In the genomic region with DNA sequence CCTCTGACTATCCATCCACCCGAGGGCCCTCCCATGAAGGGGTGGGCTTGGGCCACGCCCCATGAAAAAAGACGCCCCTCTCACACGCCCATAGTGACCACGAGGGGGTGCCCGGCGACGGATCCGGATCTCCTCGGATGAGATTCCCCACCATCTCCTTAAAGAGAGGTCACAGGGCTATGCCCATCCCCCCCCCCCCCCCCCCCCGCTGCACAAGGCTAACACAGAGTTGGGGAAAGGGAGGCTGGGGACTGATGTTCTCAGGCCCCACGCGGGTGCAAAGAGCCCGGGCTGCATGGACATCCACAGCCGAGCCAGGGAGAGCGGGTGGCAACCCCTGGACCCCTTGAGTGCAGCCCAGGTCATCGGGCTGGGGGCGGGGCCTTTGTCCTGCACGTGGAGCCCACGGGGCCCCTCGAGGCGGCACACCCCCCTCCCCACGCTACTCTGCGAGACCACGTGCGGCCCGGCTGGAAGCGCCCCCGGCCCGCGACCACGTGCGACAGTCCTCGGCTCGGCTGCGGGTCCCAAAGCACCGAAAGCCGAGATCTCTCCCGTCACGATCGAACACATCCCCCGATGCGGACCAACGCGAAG, we compare ENCODE assay signal across 8 mouse cellular contexts. TPM values are rescaled to one million over a fixed set of nuclear protein-coding genes. Genes with fewer than 3 reads are reported as not detected.
DNase-seq lines count a peak whose midpoint lies in the region; ATAC-seq lines count a peak whose summit lies in the region.

No protein-coding gene starts in this region.

- no peaks in the 10 kb centered on the region for H3K27me3 ChIP-seq in intestine, embryonic 16.5 days (replicated peaks; ENCODE audit: control insufficient read depth, insufficient read depth, low read length)
- no peaks in the 10 kb centered on the region for H3K27me3 ChIP-seq in limb, embryonic 13.5 days
- H3K27me3 ChIP-seq in midbrain, embryonic 15.5 days (replicated peaks), result no peaks in the 10 kb centered on the region
- no peaks in the 10 kb centered on the region for H3K27me3 ChIP-seq in splenic B cell, adult 2 months (ENCODE audit: control insufficient read depth, insufficient read depth, low read length, poor library complexity, severe bottlenecking)

- DNase-seq in spleen, adult 18-20 months, result peak; percentile 54 to 59
- DNase-seq in spleen, adult 12 weeks (ENCODE audit: low spot score), result no peak
- peak; percentile 55 to 74 for DNase-seq in cerebellum, postnatal 4 days (ENCODE audit: low spot score in 2 of 2)
- DNase-seq in gastrocnemius, postnatal 4 days (ENCODE audit: low spot score in 2 of 2), result peak; percentile 76 to 83
- DNase-seq in splenic B cell, adult 2 months (ENCODE audit: low read depth, low spot score), result peak; percentile 68

- peaks cover 21% of the 10 kb centered on the region for H3K4me1 ChIP-seq in intestine, embryonic 16.5 days (ENCODE audit: control insufficient read depth, insufficient read depth, low read length)
- peaks cover 36% of the 10 kb centered on the region for H3K4me1 ChIP-seq in limb, embryonic 13.5 days
- peaks cover 36% of the 10 kb centered on the region for H3K4me1 ChIP-seq in midbrain, embryonic 15.5 days

- H3K9me3 ChIP-seq in intestine, embryonic 16.5 days (ENCODE audit: control insufficient read depth, low read length), result no peaks in the 10 kb centered on the region
- H3K9me3 ChIP-seq in limb, embryonic 13.5 days, result no peaks in the 10 kb centered on the region
- H3K9me3 ChIP-seq in midbrain, embryonic 15.5 days, result no peaks in the 10 kb centered on the region

- H3K4me2 ChIP-seq in intestine, embryonic 16.5 days (ENCODE audit: low read depth, low read length), result peak overlapping the region; percentile 69
- H3K4me2 ChIP-seq in limb, embryonic 13.5 days (replicated peaks), result peak overlapping the region; percentile 71
- peak overlapping the region; percentile 59 for H3K4me2 ChIP-seq in midbrain, embryonic 15.5 days

- peak; percentile 2; the same call in 1 of the 2 replicates for ATAC-seq in intestine, embryonic 16.5 days
- no peak for ATAC-seq in limb, embryonic 13.5 days (ENCODE audit: low FRiP score, low read depth)
- ATAC-seq in midbrain, embryonic 15.5 days (replicated peaks), result peak; percentile 4

- WGBS in intestine, embryonic 16.5 days, result under 1% methylated on average over 44 of the region's 45 CpGs
- WGBS in limb, embryonic 13.5 days, result under 1% methylated on average over 43 of the region's 45 CpGs
- WGBS in midbrain, embryonic 15.5 days, result 1% methylated on average over 43 of the region's 45 CpGs

- H3K27ac ChIP-seq in intestine, embryonic 16.5 days (ENCODE audit: low read length), result peak overlapping the region; percentile 96
- peak overlapping the region; percentile 94 for H3K27ac ChIP-seq in limb, embryonic 13.5 days
- H3K27ac ChIP-seq in midbrain, embryonic 15.5 days, result peak overlapping the region; percentile 95

- H3K9ac ChIP-seq in intestine, embryonic 16.5 days (ENCODE audit: low read depth, low read length), result peak overlapping the region; percentile 97
- peak overlapping the region; percentile 99 for H3K9ac ChIP-seq in limb, embryonic 13.5 days
- peak overlapping the region; percentile 95 for H3K9ac ChIP-seq in midbrain, embryonic 15.5 days

- peak overlapping the region; percentile 91 for H3K4me3 ChIP-seq in intestine, embryonic 16.5 days (ENCODE audit: low read length)
- H3K4me3 ChIP-seq in limb, embryonic 13.5 days, result peak overlapping the region; percentile 95
- H3K4me3 ChIP-seq in midbrain, embryonic 15.5 days, result peak overlapping the region; percentile 87

- H3K36me3 ChIP-seq in intestine, embryonic 16.5 days (ENCODE audit: control insufficient read depth, insufficient read depth, low read length), result peaks cover 14% of the 10 kb centered on the region
- peaks cover 50% of the 10 kb centered on the region for H3K36me3 ChIP-seq in limb, embryonic 13.5 days
- H3K36me3 ChIP-seq in midbrain, embryonic 15.5 days (replicated peaks), result peaks cover 14% of the 10 kb centered on the region
- peaks cover 5% of the 10 kb centered on the region for H3K36me3 ChIP-seq in splenic B cell, adult 2 months (ENCODE audit: control insufficient read depth, insufficient read depth, low read length, poor library complexity, severe bottlenecking)

RNA-seq across cellular contexts. Expression of a gene that starts 0.7 kb away (rescaled TPM):
- total RNA-seq in gastrocnemius, postnatal 4 days (2021), result 100 to 1,000 TPM; 318 to 331 TPM
- polyA plus RNA-seq in intestine, embryonic 16.5 days (2015; fragmentation: Nextera tagmentation; extraction: Ambion mirVana), result 363 and 439 TPM in 2 replicates
- 670 and 703 TPM in 2 replicates for polyA plus RNA-seq in limb, embryonic 13.5 days (2015; fragmentation: Nextera tagmentation; extraction: Ambion mirVana)
- 697 and 717 TPM in 2 replicates for polyA plus RNA-seq in midbrain, embryonic 15.5 days (2015; fragmentation: Nextera tagmentation; extraction: Ambion mirVana)

RNA-seq across cellular contexts. Expression of a gene that starts 11.0 kb away (rescaled TPM):
- total RNA-seq in gastrocnemius, postnatal 4 days (2021), result 10 to 100 TPM; 10.3 to 10.8 TPM
- 14.0 and 14.2 TPM in 2 replicates for polyA plus RNA-seq in intestine, embryonic 16.5 days (2015; fragmentation: Nextera tagmentation; extraction: Ambion mirVana)
- 33.9 and 35.0 TPM in 2 replicates for polyA plus RNA-seq in limb, embryonic 13.5 days (2015; fragmentation: Nextera tagmentation; extraction: Ambion mirVana)
- 56.5 and 58.2 TPM in 2 replicates for polyA plus RNA-seq in midbrain, embryonic 15.5 days (2015; fragmentation: Nextera tagmentation; extraction: Ambion mirVana)

RNA-seq across cellular contexts. Expression of a gene that starts 11.8 kb away (rescaled TPM):
- total RNA-seq in gastrocnemius, postnatal 4 days (2021), result 10 to 100 TPM; 46.0 to 50.4 TPM
- 96.1 and 115 TPM in 2 replicates for polyA plus RNA-seq in intestine, embryonic 16.5 days (2015; fragmentation: Nextera tagmentation; extraction: Ambion mirVana)
- polyA plus RNA-seq in limb, embryonic 13.5 days (2015; fragmentation: Nextera tagmentation; extraction: Ambion mirVana), result 94.6 and 96.8 TPM in 2 replicates
- 61.9 and 66.8 TPM in 2 replicates for polyA plus RNA-seq in midbrain, embryonic 15.5 days (2015; fragmentation: Nextera tagmentation; extraction: Ambion mirVana)

RNA-seq across cellular contexts. Expression of a gene that starts 12.8 kb away (rescaled TPM):
- 10 to 100 TPM; 21.5 to 22.0 TPM for total RNA-seq in gastrocnemius, postnatal 4 days (2021)
- 33.0 and 36.9 TPM in 2 replicates for polyA plus RNA-seq in intestine, embryonic 16.5 days (2015; fragmentation: Nextera tagmentation; extraction: Ambion mirVana)
- polyA plus RNA-seq in limb, embryonic 13.5 days (2015; fragmentation: Nextera tagmentation; extraction: Ambion mirVana), result 77.3 and 78.4 TPM in 2 replicates
- 10.0 and 12.3 TPM in 2 replicates for polyA plus RNA-seq in midbrain, embryonic 15.5 days (2015; fragmentation: Nextera tagmentation; extraction: Ambion mirVana)

RNA-seq across cellular contexts. Expression of a gene that starts 30.5 kb away (rescaled TPM):
- total RNA-seq in gastrocnemius, postnatal 4 days (2021), result 10 to 100 TPM; 74.1 to 76.0 TPM
- 20.1 and 23.2 TPM in 2 replicates for polyA plus RNA-seq in intestine, embryonic 16.5 days (2015; fragmentation: Nextera tagmentation; extraction: Ambion mirVana)
- 38.6 and 40.7 TPM in 2 replicates for polyA plus RNA-seq in limb, embryonic 13.5 days (2015; fragmentation: Nextera tagmentation; extraction: Ambion mirVana)
- polyA plus RNA-seq in midbrain, embryonic 15.5 days (2015; fragmentation: Nextera tagmentation; extraction: Ambion mirVana), result 54.5 and 56.7 TPM in 2 replicates
